In the genomic region with DNA sequence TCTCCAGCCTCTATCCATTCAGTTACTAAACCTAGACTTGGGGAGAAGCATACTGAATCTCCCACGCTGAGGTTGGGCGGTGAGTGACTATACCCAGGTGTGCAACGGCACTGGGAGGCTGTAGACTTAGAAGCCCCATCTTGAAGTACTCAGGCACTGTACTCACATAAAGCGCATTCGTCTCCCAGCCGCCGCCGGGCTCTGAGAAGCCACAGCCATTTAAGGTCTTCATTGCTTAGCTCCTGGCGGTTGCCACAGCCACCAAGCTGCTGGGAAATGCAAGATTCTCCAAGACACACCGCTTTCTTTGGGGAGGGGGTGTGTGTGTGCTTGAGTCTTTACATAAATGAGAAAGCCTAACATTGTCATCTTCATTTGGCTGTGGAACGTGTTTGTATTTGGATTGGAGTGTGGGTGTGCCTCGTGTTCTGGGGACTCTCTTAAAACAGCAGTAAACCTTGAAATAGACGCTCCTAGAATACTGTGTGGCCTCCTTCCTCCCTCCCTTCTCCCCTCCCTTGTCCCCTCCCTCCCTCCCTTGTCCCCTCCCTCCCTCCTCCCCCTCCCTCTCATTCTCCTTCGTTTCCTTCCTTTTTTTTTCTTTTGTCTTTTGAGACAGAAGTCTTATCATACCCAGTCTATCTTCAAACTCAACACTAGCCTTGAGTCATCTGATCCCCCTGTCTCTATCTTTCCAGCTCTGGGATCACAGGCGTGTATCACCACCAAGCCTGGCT, we compare ENCODE assay signal across 11 mouse cellular contexts.
A peak's percentile ranks its signal among the peaks of the same experiment; 100 is the strongest.
DNase-seq lines count a peak whose midpoint lies in the region; ATAC-seq and TF ChIP-seq lines count a peak whose summit lies in the region.
"Had no signal": no experiment of that assay in that cellular context is flagged by ENCODE, and none has a peak within 500 bp of the region (broad histone marks: within the 10 kb centered on the region; RNA-seq: fewer than 3 reads in every experiment).

No protein-coding gene starts in this region.

- H3K9me3 ChIP-seq in intestine, embryonic 14.5 days (ENCODE audit: control insufficient read depth, low read length): no peaks in the 10 kb centered on the region
- no peaks in the 10 kb centered on the region for H3K9me3 ChIP-seq in intestine, postnatal 0 days (ENCODE audit: control insufficient read depth)
- no peaks in the 10 kb centered on the region for H3K9me3 ChIP-seq in MEL (replicated peaks; ENCODE audit: insufficient read depth, low read length)
- H3K9me3 ChIP-seq in heart, embryonic 16.5 days (replicated peaks; ENCODE audit: control insufficient read depth, low read length): no peaks in the 10 kb centered on the region
- no peaks in the 10 kb centered on the region for H3K9me3 ChIP-seq in forebrain, embryonic 11.5 days (ENCODE audit: control insufficient read depth, low read length)
- no peaks in the 10 kb centered on the region for H3K9me3 ChIP-seq in forebrain, embryonic 14.5 days (replicated peaks; ENCODE audit: control insufficient read depth, low read length)
- H3K9me3 ChIP-seq: neural tube, embryonic 13.5 days had no signal

- H3K9ac ChIP-seq in intestine, embryonic 14.5 days (ENCODE audit: low read length): no peak overlapping the region
- H3K9ac ChIP-seq in intestine, postnatal 0 days (ENCODE audit: low read depth, low read length): no peak overlapping the region
- peak overlapping the region; percentile 68 for H3K9ac ChIP-seq in MEL (ENCODE audit: control insufficient read depth, low read depth, low read length, poor library complexity, severe bottlenecking)
- H3K9ac ChIP-seq in heart, embryonic 16.5 days (ENCODE audit: low read length): peak overlapping the region; percentile 61
- no peak overlapping the region for H3K9ac ChIP-seq in forebrain, embryonic 11.5 days (ENCODE audit: low read length)
- H3K9ac ChIP-seq in forebrain, embryonic 14.5 days (ENCODE audit: low read length): no peak overlapping the region
- H3K9ac ChIP-seq: neural tube, embryonic 13.5 days had no signal

- peak; percentile 94 to 95 for TF ChIP-seq EP300 in MEL (IDR thresholded peaks at IDR 0.05; ENCODE audit: low read depth in 1 of 2, low read length in 2 of 2)

- TF ChIP-seq RAD21 in MEL (IDR thresholded peaks at IDR 0.05; ENCODE audit: low read depth, low read length): no peak

- no peak overlapping the region for H3K4me3 ChIP-seq in intestine, embryonic 14.5 days (ENCODE audit: low read depth, low read length)
- H3K4me3 ChIP-seq in intestine, postnatal 0 days (ENCODE audit: low read depth, low read length): no peak overlapping the region
- peak overlapping the region; percentile 45 for H3K4me3 ChIP-seq in MEL (ENCODE audit: control insufficient read depth in 1 of 2, insufficient read depth in 1 of 2, low read depth in 2 of 2, low read length in 2 of 2)
- no peak overlapping the region; the same call in 1 of the 2 replicates for H3K4me3 ChIP-seq in heart, embryonic 16.5 days (ENCODE audit: low read length)
- H3K4me3 ChIP-seq in forebrain, embryonic 11.5 days (ENCODE audit: low read depth, low read length): no peak overlapping the region
- no peak overlapping the region for H3K4me3 ChIP-seq in forebrain, embryonic 14.5 days (ENCODE audit: low read depth, low read length)
- no peak overlapping the region for H3K4me3 ChIP-seq in kidney, adult 2 months (ENCODE audit: insufficient read depth, low read depth, low read length)
- H3K4me3 ChIP-seq: neural tube, embryonic 13.5 days had no signal

- no peaks in the 10 kb centered on the region for H3K36me3 ChIP-seq in intestine, embryonic 14.5 days (ENCODE audit: control insufficient read depth, insufficient read depth, low read length)
- no peaks in the 10 kb centered on the region for H3K36me3 ChIP-seq in intestine, postnatal 0 days (ENCODE audit: control insufficient read depth, insufficient read depth)
- H3K36me3 ChIP-seq in MEL (ENCODE audit: control insufficient read depth in 1 of 2, insufficient read depth in 2 of 2, low read length in 2 of 2): peaks cover 0 to 60% of the 10 kb centered on the region in 2 experiments; a peak in 2 of 4 replicates
- peaks cover under 1% of the 10 kb centered on the region; the same call in 1 of the 2 replicates for H3K36me3 ChIP-seq in heart, embryonic 16.5 days (ENCODE audit: control insufficient read depth, insufficient read depth)
- H3K36me3 ChIP-seq in forebrain, embryonic 11.5 days (ENCODE audit: control insufficient read depth, insufficient read depth, low read length): no peaks in the 10 kb centered on the region
- H3K36me3 ChIP-seq in forebrain, embryonic 14.5 days (ENCODE audit: control insufficient read depth, insufficient read depth, low read length): no peaks in the 10 kb centered on the region
- H3K36me3 ChIP-seq in kidney, adult 2 months (ENCODE audit: control insufficient read depth, insufficient read depth, low read length): no peaks in the 10 kb centered on the region
- H3K36me3 ChIP-seq: neural tube, embryonic 13.5 days had no signal

- ATAC-seq in intestine, embryonic 14.5 days (replicated peaks; ENCODE audit: low FRiP score, low TSS enrichment, low read depth): no peak
- ATAC-seq in intestine, postnatal 0 days: no peak
- 0 out of 2 replicates have a peak, but pooled peaks have one; percentile 4 for ATAC-seq in heart, embryonic 16.5 days (replicated peaks; ENCODE audit: extremely low read depth, insufficient read depth, low FRiP score)
- ATAC-seq in megakaryocyte-erythroid progenitor cell, adult 5-6 weeks (replicated peaks; ENCODE audit: low FRiP score, low TSS enrichment, poor library complexity, severe bottlenecking): peak; percentile 36; the same call in 1 of the 2 replicates
- no peak for ATAC-seq in forebrain, embryonic 11.5 days (replicated peaks; ENCODE audit: low FRiP score)
- no peak for ATAC-seq in forebrain, embryonic 14.5 days
- ATAC-seq: Patski had no signal

- no peaks in the 10 kb centered on the region for H3K27me3 ChIP-seq in intestine, embryonic 14.5 days (replicated peaks; ENCODE audit: control insufficient read depth, insufficient read depth, low read length)
- H3K27me3 ChIP-seq in intestine, postnatal 0 days (replicated peaks; ENCODE audit: control insufficient read depth, insufficient read depth, low read length): no peaks in the 10 kb centered on the region
- H3K27me3 ChIP-seq in MEL (ENCODE audit: control insufficient read depth in 1 of 2, insufficient read depth in 2 of 2, low read length in 2 of 2): no peaks in the 10 kb centered on the region
- no peaks in the 10 kb centered on the region for H3K27me3 ChIP-seq in heart, embryonic 16.5 days (ENCODE audit: control insufficient read depth, insufficient read depth, low read length)
- no peaks in the 10 kb centered on the region for H3K27me3 ChIP-seq in forebrain, embryonic 11.5 days (ENCODE audit: control insufficient read depth, insufficient read depth, low read length)
- H3K27me3 ChIP-seq in forebrain, embryonic 14.5 days (replicated peaks; ENCODE audit: control insufficient read depth, insufficient read depth, low read length): no peaks in the 10 kb centered on the region
- H3K27me3 ChIP-seq in kidney, adult 2 months (replicated peaks; ENCODE audit: control insufficient read depth, insufficient read depth, low read length): no peaks in the 10 kb centered on the region
- H3K27me3 ChIP-seq: neural tube, embryonic 13.5 days; Patski had no signal

- H3K27ac ChIP-seq in intestine, embryonic 14.5 days (ENCODE audit: low read depth): no peak overlapping the region
- H3K27ac ChIP-seq in intestine, postnatal 0 days (ENCODE audit: low read depth, low read length): no peak overlapping the region
- peak overlapping the region; percentile 93 for H3K27ac ChIP-seq in MEL (ENCODE audit: control insufficient read depth, low read depth, low read length)
- peak overlapping the region; percentile 87 for H3K27ac ChIP-seq in heart, embryonic 16.5 days (ENCODE audit: low read length)
- no peak overlapping the region for H3K27ac ChIP-seq in forebrain, embryonic 11.5 days (ENCODE audit: low read depth, low read length)
- no peak overlapping the region for H3K27ac ChIP-seq in forebrain, embryonic 14.5 days (ENCODE audit: low read depth, low read length)
- H3K27ac ChIP-seq in kidney, adult 2 months (ENCODE audit: insufficient read depth, low read depth, low read length): no peak overlapping the region
- H3K27ac ChIP-seq: neural tube, embryonic 13.5 days had no signal

- TF ChIP-seq POLR2A in MEL (IDR thresholded peaks at IDR 0.05; ENCODE audit: control insufficient read depth in 1 of 2, insufficient read depth in 1 of 2, low read depth in 1 of 2, low read length in 2 of 2, poor library complexity in 1 of 2): peak in 1 of 2 experiments; percentile 66; a peak in 2 of 4 replicates
- TF ChIP-seq POLR2A in kidney, adult 2 months (IDR thresholded peaks at IDR 0.05; ENCODE audit: low read depth, low read length): no peak

- H3K4me1 ChIP-seq in intestine, embryonic 14.5 days (replicated peaks; ENCODE audit: control insufficient read depth, insufficient read depth, low read length): peaks cover 8% of the 10 kb centered on the region; the same call in 1 of the 2 replicates
- H3K4me1 ChIP-seq in intestine, postnatal 0 days (replicated peaks; ENCODE audit: control insufficient read depth, insufficient read depth, low read length): no peaks in the 10 kb centered on the region
- peaks cover 41 to 61% of the 10 kb centered on the region in 2 experiments for H3K4me1 ChIP-seq in MEL (ENCODE audit: control insufficient read depth in 1 of 2, insufficient read depth in 2 of 2, low read length in 2 of 2)
- H3K4me1 ChIP-seq in heart, embryonic 16.5 days (ENCODE audit: control insufficient read depth, insufficient read depth, low read length): peaks cover 69% of the 10 kb centered on the region
- H3K4me1 ChIP-seq in forebrain, embryonic 11.5 days (replicated peaks; ENCODE audit: control insufficient read depth, insufficient read depth, low read length): no peaks in the 10 kb centered on the region
- H3K4me1 ChIP-seq in forebrain, embryonic 14.5 days (ENCODE audit: control insufficient read depth, insufficient read depth, low read length): peaks cover 5% of the 10 kb centered on the region; the same call in 1 of the 2 replicates
- peaks cover 4% of the 10 kb centered on the region; the same call in 1 of the 2 replicates for H3K4me1 ChIP-seq in kidney, adult 2 months (ENCODE audit: control insufficient read depth, insufficient read depth, low read length)

- TF ChIP-seq CTCF in intestine, postnatal 0 days (IDR thresholded peaks at IDR 0.05; ENCODE audit: low read depth): no peak
- no peak for TF ChIP-seq CTCF in MEL (IDR thresholded peaks at IDR 0.05 in 2 of 3, conservative IDR thresholded peaks at IDR 0.05 in 1 of 3; ENCODE audit: control insufficient read depth in 1 of 3, insufficient read depth in 1 of 3, low read depth in 2 of 3, low read length in 3 of 3, poor library complexity in 1 of 3, severe bottlenecking in 1 of 3)
- no peak for TF ChIP-seq CTCF in kidney, adult 2 months (conservative IDR thresholded peaks at IDR 0.05; ENCODE audit: insufficient read depth, insufficient read length, low read depth, low read length)

- no peak for DNase-seq in intestine, embryonic 14.5 days (ENCODE audit: low spot score)
- peak; percentile 94 for DNase-seq in MEL (ENCODE audit: low read depth, low spot score)
- no peak for DNase-seq in forebrain, embryonic 11.5 days (ENCODE audit: low spot score)
- DNase-seq in forebrain, embryonic 14.5 days (ENCODE audit: low spot score): no peak
- no peak for DNase-seq in kidney, adult 2 months
- DNase-seq: cerebellum, adult 8-10 months had no signal

- H3K79me2 ChIP-seq in MEL (ENCODE audit: control insufficient read depth, insufficient read depth, low read length, poor library complexity): peaks cover 2% of the 10 kb centered on the region

- 40% methylated on average over 15 of the region's 15 CpGs for WGBS in intestine, embryonic 14.5 days
- WGBS in intestine, postnatal 0 days: 38% methylated on average over 15 of the region's 15 CpGs
- 27% methylated on average over 15 of the region's 15 CpGs for WGBS in heart, embryonic 16.5 days
- WGBS in forebrain, embryonic 11.5 days: 74% methylated on average over 15 of the region's 15 CpGs
- 75% methylated on average over 15 of the region's 15 CpGs for WGBS in forebrain, embryonic 14.5 days
- WGBS in kidney, adult 2 months: 49% methylated on average over 15 of the region's 15 CpGs

- peak overlapping the region; percentile 9; the same call in 1 of the 2 replicates for H3K4me2 ChIP-seq in intestine, embryonic 14.5 days (ENCODE audit: low read length)
- H3K4me2 ChIP-seq in intestine, postnatal 0 days (replicated peaks; ENCODE audit: low read depth): no peak overlapping the region
- H3K4me2 ChIP-seq in heart, embryonic 16.5 days (ENCODE audit: low read depth, low read length): peak overlapping the region; percentile 53
- H3K4me2 ChIP-seq in forebrain, embryonic 11.5 days (ENCODE audit: low read depth, low read length, severe bottlenecking): no peak overlapping the region
- no peak overlapping the region for H3K4me2 ChIP-seq in forebrain, embryonic 14.5 days (ENCODE audit: low read length)
- H3K4me2 ChIP-seq: neural tube, embryonic 13.5 days had no signal

Comparison
In these comparisons a context has a peak if more than half of its experiments do, and no peak if none do; other contexts are left out.
1. H3K4me2 ChIP-seq: peak in intestine, embryonic 14.5 days (single experiment) and heart, embryonic 16.5 days (single experiment); none in intestine, postnatal 0 days (single experiment), forebrain, embryonic 11.5 days (single experiment) and forebrain, embryonic 14.5 days (single experiment).
2. ATAC-seq: peak in heart, embryonic 16.5 days (single experiment) and megakaryocyte-erythroid progenitor cell, adult 5-6 weeks (single experiment); none in intestine, embryonic 14.5 days (single experiment), intestine, postnatal 0 days (single experiment), forebrain, embryonic 11.5 days (single experiment) and forebrain, embryonic 14.5 days (single experiment).
3. H3K27ac ChIP-seq: peak in MEL (single experiment) and heart, embryonic 16.5 days (single experiment); none in intestine, embryonic 14.5 days (single experiment), intestine, postnatal 0 days (single experiment), forebrain, embryonic 11.5 days (single experiment), forebrain, embryonic 14.5 days (single experiment) and kidney, adult 2 months (single experiment).
4. H3K4me3 ChIP-seq: peak in MEL (2 of 2); none in intestine, embryonic 14.5 days (single experiment), intestine, postnatal 0 days (single experiment), heart, embryonic 16.5 days (single experiment), forebrain, embryonic 11.5 days (single experiment), forebrain, embryonic 14.5 days (single experiment) and kidney, adult 2 months (single experiment).
5. H3K9ac ChIP-seq: peak in MEL (single experiment) and heart, embryonic 16.5 days (single experiment); none in intestine, embryonic 14.5 days (single experiment), intestine, postnatal 0 days (single experiment), forebrain, embryonic 11.5 days (single experiment) and forebrain, embryonic 14.5 days (single experiment).